Mouse (Mus musculus) gastrocnemius, postnatal 25 days (tissue): ENCODE results near the gene Tiprl. TPM values are rescaled to one million over a fixed set of nuclear protein-coding genes. Genes with fewer than 3 reads are reported as not detected.

Experiments used
- DNase-seq: peaks from one replicate; pipeline ENCODE4 v3.0.0; 2022
- total RNA-seq, 2 experiments: library from RNA; stranded (reverse); gene quantifications; 1 replicate in 1 of 2; 2 replicates in 1 of 2; pipeline ENCODE4 v1.2.3; 2021

Tiprl gene
- total RNA-seq, 2 experiments from 2014 or later, result 15.9 to 21.0 TPM

DNA sequence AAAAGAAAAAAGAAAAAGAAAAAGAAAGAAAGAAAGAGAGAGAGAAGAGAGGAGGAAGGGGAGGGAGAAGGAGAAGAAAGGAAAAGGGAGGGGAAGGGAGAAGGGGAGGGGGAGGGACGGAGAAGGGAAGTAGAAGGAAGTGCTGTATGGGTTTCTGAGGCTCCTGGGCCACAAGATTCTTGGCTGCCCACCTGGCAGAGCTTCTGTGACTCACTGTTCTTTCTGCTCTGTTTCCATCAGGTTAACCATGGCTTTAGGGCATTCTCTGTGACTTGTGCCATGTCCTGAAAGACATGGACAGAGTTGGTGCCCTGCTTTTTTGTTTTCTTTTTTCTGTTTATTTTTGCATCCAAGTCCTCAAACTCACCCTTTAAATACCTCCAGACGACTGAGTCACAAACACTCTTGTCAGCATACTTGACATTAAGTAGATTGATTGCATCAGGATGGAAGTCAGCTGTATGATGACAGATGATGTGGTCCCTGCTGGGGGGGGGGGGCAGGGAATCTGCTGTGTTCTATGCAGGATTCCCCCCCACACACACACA is 33.2 kb downstream of the Tiprl start:
- no peak for DNase-seq

DNA sequence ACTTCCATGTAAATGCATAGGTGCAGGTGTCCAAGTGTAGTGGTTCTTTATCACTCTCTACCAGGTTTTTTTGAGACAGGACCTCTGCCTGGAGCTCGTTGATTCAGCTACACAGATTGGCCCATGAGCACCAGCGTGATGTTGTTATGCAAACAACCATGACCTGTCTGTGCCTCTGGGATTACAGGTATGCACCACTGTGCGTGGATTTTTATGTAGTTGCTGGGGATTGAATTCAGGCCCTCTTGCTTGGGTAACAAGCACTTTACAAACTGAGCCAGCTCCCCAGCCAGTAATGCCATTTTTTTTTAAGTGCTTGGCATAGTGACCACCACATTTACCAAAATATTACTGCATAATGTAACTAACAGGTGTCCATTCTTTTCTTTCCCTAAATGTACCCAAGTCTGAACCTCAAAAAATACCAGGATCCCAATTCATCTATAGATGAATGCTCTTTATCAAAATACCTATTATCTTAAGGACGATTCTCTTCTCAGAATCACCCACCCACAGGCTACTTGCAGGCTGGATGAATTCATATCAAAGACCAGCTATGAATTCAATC is 35.3 kb downstream of the Tiprl start:
- no peak for DNase-seq

DNA sequence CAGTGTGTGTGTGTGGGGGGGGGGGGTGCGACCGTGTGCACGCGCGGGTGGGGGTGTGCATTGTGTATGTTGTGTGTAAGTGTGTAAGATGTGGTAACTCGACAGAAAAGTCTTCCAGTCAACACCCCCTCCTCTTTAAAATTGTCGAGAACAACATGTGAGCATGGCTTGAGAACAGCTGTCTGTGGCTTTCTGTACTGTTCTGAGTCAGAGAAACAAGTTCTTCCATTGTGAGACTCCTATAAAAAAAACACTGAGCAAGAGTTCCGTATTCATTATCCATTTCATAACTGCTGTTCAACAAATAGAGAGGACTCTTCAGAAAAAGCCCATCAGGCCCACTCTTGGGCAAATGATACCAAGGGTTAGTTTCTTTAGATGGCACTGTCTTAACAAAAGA is 36.0 kb downstream of the Tiprl start:
- DNase-seq, result no peak

DNA sequence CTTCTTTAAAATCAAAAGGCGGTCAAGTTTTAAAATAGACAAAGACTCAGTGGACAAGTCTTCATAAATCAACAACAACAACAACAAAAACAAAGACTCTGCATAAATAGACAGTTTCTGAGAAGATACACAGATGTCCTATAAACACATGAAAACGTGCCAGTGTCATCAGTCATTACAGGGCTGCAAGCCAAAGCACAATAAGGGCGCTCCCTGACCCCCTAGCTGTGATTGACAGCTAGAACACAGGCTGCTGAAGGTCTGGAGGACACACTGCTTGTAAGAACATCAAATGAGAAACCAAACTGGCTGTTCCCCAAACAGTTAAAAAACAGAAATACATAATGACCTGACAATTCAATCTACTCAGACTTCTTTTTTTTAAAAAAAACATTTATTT is 37.2 kb downstream of the Tiprl start:
- DNase-seq, result no peak

DNA sequence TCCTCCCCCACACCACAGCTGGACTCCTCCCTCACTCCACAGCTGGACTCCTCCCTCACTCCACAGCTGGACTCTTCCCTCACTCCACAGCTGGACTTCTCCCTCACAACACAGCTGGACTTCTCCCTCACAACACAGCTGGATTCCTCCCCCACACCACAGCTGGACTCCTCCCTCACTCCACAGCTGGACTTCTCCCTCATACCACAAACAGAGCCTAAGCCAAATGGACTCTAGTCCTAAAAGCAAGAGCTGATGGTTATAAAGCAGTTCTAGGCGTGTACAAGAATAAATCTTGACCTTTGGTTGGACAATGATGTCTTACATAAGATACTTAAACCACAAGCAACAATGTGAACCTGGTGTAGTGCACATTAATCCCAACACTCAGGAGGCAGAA is 37.8 kb downstream of the Tiprl start:
- DNase-seq, result no peak

DNA sequence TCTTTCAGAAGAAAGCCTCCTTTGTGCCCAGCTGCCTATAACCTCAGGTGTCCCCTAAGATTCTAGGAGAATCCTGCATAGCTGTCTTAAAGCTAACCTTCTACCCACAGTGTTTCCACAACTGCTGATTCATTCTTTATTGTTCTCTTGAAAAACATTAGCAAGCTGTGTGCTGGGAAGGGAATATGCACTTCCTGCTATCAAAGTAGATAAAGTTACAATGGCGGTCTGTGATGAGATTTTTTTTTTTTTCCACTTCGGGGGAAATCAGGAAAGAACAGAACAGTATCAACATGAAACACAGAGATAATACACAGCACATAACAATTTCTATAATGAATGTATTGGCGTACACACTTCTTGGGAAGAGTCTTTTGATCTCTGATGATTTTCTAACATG is 38.9 kb downstream of the Tiprl start:
- DNase-seq, result no peak

DNA sequence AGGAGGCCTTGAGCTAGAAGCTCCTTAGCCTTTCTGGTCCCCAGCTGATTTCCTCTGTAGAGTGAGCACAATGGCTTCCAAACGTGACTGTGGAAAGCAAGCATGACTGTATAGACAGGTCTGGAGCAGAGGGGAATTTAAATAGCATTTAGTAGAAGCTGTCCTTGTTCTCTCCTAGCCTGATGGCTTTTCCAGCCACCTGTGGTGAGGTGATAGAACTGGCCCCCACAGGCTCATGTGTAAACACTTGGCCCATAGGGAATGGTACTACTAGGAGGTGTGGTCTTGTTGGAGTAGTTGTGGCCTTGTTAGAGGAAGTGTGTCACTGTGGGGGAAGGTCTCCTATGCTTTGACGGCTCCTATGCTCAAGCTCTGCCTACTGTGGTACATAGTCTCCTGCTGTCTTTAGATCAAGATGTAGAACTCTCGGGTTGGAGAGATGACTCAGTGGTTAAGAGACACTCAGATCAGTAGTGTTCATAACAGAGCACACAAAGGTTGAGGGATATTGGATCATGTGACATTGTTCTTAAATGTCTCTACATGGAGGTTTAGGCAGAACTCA is 41.3 kb downstream of the Tiprl start:
- DNase-seq, result no peak

DNA sequence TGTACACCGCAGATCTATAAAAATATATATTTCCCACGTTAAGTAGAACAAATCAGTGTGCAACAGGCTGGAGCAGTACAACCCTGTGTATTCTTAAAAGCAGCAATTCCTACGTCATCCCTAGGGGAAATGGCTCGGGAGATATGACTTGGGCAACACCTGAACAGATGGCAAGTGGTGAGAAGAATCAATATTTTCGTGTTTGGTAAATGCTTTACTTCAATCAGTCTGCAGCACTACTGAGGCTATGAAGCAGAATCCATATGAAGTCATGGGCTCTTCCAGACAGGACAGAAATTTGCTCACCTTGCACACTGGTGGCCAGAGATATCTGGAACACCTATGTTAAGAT is 42.2 kb downstream of the Tiprl start:
- DNase-seq, result no peak

DNA sequence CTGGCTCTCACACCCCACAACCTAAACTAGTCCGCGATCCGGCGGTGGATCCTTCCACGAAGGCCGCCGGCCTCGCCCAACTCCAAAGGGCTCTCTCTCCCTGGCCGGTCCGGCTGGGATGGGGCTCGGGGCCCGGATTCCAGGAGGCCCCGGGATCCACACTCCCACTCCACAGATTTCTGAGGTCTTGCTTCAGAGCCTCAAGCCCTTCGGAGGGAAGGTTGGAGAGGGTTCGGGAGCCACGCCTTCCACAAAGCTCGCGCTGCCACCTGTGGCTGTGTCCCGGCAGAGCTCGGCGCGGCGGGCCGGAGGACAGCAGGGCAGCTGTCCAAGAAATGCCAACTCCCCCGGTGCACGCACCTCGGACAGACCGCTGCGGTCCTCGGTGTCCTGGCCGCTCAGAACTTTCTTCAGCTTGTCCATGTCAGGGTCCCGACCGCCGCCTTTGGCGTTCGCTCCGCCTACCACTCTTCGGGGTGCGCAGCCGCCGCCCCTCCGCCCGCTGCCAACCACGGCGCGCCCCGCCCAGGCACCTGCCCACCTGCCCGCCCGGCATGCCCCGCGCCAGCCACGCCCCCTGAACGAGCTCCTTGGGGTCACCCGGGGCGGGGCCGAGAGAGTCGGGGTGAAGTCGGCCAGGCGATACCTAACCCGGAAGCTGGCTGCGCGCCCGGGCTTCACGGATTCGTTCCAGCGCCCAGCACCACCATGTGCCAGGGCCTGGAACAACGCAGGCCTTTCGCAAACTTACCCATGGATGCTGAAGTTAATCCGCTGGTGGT is 42.7 kb downstream of the Tiprl start, which contains the start of gene Sft2d2:
Gene Sft2d2 (minus strand): TSS at position 559 of the 782 bp plus-strand sequence.
- DNase-seq, result peak; percentile 90

DNA sequence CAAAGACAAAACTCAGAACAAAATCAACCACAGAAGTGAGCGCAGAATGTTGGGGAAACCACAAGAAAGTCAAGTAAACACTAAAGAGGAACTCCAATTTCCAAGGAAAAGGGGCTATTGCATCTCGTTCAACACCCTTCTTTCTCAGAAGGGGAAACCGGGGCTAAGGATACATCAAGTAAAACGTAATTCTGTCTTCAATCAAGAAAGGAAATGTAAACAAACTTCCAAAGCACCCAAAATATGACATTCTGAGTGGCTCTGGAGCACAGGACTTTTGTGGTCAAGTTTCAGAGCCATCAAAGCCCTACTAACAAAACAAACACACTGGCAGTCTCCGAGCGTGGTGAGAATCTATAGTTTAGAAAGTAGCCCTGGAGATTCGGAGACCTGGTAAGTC is 43.4 kb downstream of the Tiprl start:
- DNase-seq, result no peak

DNA sequence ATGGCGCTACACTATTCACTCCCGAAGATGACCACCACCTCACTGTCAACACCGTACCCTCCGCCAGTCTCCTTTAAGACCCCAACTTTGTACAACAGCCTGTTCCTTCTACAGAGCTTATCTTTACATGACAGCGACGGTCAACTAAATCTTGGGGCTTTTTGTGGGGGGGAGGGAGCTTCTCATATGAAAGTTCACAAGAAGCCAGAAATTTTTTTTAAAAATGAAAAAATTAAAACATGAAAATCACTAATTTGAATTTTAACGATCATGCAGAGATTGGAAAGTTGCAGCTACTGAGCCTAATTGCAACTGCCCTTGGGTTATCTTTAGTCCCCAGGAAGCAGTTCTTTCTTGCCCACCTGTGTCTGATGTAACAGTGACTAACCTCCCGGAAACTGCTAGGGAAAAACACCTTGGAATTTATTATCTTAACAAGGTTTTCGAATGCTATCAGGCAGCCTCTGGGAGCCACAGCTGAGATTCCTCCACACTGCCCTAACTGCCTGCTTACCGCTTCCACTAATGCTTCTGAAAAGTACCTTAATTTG is 44.0 kb downstream of the Tiprl start:
- DNase-seq, result no peak

DNA sequence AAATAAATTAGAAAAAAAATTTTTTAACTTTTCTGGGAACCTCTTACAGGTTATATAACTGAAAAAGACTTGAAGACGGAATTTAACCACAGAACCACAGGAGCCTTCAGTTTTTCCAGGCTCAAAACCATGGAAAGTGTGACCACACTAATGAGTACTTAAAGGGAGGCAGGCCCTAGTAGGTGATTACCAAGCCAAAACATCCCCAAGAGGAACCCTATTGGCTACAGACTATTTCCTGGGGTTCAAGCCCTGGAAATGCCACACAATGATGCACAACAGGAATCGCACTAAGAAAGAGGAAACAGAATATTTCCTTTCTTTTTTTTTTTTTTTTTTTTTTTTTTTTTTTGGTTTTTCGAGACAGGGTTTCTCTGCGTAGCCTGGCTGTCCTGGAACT is 44.7 kb downstream of the Tiprl start:
- no peak for DNase-seq

DNA sequence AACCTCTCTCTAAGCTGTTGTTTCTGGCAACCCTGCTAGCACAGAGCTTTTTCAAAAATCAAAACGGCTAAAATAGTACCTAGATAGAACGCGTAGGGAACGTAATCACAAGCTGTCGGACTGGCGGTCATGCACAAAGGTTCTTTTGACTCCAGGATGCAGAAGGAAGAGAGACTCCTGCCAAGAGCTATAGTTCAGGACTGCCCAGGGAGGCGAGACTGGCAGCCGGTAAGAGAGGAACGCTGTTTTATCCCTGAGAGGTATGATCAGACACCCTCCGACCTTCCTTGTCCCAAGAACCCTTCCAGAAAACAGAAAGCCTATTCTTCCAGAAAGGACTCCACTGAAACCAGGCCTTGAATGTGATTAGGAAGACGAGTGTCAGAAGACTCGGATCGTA is 45.2 kb downstream of the Tiprl start:
- no peak for DNase-seq

DNA sequence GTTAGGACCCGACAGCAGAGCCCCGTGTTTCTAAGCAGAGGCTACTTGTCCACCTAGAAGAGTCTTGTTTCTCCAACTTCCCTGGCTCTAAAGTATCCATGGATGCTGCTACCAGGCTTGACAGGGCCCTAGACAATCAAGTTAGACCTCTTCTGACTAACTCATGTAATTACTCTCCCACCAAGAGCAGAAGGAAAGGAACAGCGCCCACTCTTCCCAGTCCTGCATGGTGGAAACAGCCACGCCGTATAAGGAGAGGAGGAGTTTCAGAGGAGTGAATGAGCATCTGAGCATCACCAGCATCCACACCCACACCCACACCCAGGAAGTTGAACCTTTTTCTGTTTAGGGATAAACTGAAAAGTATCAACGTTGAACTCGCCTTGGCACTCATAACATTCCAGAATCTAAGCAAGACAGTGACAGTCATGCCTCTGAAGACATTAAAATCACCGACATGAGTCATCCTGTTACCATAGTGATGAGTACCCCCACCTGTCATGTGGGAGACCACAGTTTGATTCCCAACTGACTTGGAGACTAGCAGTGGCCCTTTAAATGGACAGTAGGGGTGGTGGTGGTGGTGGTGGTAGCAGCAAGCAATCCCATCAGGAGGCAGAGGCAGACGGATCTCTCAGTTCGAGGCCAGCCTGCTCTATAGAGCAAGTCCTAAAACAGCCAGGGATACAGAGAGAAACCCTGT is 46.1 kb downstream of the Tiprl start:
- no peak for DNase-seq

DNA sequence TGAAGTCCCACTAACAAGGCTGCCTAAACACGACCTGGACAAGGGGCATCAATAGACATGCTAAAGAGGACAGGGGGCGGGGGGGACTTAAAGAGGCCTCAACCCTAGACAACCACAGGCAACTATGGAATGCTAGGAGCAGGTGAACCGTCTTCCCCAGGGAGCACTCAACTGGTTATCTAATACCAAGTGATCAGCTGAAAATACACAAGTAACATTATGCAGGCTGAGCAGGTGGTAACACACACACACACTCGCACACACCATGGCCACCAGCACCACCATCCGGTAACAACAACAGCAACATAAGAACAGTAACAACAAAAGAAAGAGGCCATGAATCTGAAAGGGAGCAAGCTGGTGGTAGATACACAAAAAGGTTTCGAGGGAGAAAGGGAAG is 46.7 kb downstream of the Tiprl start:
- DNase-seq, result no peak

DNA sequence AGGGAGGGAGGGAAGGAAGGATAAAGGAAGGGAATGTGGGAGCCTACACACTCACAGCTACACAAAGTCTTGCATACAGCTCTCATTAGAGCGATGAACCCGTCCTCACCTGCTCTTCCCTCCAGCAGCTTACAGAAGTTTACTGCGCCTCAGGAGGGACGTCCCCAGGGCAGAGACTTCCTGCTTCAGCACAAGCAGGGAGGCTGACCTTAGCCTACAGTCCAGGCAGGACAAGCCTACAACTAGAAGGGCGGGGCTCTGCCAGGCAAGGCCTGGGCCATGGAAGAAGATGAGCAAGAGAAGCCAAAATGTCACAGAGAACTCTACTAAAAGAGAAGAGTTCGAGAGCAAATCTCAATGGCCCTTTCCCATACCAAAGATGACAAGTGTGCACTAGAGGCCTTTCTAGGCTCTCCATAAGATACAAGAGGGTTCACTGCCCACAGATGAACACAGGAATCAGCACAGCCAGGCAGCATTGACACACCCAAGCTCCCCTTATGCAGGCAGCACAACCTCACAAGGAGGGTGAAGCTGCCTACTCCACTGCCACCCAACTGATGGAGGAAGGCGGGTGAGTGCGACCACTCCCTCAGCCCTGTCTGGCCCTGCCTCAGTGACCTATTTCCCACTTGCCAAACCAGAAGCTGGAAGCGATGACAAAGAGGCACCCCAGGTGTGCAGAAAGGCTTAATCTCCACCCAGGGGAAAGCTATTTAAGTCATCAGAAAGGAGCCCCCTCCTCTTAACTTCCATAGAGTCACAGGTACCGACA is 47.8 kb downstream of the Tiprl start:
- DNase-seq, result no peak

DNA sequence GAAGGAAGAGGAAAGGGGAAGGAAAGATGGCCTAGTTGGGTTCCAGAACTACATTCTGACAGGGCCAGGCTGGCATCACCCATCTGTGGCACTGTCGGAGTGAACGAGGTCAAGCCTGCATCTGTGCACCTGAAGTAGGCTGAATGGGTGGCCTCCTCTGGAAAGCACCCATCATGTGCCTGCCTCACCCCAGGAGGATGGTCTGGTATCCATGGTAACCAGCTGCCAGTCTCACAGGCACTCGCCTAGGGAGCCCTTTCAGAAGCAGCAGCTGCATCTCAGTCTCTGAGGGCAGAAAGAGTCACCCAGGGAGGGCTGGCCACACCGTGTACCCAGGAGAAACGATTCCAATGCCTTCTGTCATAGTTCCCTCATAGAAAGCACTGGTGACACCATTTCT is 49.4 kb downstream of the Tiprl start:
- DNase-seq, result no peak

DNA sequence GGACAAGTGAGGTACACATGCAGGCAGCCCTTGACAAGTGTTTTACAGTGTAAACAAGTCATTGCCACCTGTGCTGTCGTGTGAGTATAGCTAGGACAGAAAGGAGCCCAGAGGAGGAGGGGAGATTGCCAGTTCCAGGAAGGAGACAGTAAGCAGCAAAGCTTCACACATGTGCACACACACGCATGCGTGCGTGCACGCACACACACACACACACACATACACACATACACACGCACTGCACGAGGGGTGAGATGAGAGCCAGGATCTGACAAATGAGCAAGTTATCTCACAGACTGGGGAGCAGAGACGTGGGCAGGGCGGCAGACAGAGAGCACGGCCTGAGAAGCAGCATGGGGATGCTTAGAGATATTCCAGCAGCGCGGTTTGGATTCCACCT is 50.3 kb downstream of the Tiprl start:
- no peak for DNase-seq

DNA sequence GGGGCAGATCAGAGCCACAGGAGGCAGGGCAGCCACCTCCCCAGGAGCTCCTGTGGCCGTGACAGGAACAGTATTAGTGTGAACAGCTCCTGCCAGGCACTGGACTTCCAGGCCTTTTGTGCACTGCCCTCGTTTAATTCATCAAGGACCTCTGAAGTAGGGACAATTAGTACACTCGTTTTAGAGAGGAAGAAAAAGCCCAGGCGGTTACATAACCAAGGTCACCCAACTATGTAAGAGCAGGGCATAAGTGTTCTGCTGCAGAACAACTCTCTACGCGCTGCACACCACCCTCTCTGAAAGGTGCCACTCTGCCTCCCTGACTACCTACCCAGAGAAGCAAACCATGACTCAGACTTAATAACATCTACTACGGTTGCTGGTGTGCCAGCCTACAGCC is 51.7 kb downstream of the Tiprl start:
- DNase-seq, result no peak

DNA sequence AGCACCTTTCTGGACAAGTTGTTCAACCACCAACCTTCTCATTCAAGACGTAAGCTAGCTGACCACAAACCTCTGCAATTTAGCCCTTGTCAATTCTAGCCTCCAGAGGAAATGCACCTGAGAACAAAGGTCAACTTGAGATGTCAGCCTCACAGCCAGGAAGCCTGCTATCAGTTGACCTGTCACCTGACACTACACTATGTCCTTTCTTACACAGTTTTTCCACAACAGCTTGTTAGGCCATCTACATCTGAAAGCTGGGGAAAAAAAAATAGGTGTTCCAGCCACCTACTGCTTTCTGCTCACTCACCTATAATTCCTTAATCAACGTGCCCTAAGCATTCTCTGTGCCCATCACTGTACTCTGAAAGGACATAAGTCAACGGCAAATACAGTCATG is 52.6 kb downstream of the Tiprl start:
- DNase-seq, result no peak

DNA sequence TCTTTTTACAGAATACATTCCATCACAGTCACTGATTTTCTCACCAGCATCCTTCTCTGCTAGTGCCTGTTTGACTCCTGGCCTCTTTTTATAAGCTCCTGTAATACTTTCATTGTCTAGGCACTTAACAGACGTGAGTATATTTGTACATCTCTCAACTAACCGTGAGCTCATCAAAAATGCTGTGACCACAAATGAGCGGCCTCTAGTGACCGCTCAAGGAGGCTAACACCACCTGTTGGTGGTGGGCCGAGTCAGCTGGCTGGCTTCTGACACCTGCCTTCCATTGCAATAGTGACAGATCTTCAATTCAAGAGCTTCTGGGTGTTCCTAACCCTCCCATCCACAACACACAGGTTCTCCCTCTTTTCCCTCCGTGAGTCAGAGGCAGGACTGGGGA is 53.4 kb downstream of the Tiprl start:
- DNase-seq, result no peak

DNA sequence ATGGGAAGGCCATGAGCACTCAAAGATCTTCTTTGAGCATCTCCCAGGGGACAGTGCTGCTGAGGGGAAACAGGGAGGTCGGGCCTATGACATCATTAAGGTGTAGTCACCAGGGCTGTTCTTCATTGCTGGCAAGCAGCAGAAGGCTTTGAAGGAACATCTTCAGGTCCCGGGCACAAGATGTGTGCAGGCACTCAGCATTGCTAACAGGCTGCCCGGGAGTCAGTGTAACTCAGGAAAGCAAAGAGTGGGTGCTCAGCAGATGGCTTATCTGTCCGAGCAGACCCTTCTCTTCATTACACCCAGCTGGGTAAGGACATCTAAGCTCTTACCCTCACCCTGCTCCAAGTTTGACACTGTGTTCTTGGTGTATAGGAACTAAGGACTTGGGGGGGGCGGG is 57.5 kb downstream of the Tiprl start:
- no peak for DNase-seq
